Mouse (Mus musculus) liver (tissue): ENCODE data around the gene Necab2.

ENCODE experiments used
- DNase-seq: peaks from one replicate; pipeline ENCODE4 v3.0.0-alpha.2; 2020; ENCODE audit warnings: mixed read lengths

The Necab2 gene

GRCm38 (mm10) chr8:119446211-119446989 is at the start of gene Necab2:
Gene Necab2, plus strand, starts transcription at chr8:119446719.
- DNase-seq = peak; percentile 79

GRCm38 (mm10) chr8:119398558-119398957 is 48.0 kb upstream of the Necab2 start:
- no peak for DNase-seq

- DNase-seq = no peak
Measured at GRCm38 (mm10) chr8:119399255-119399654, 47.3 kb upstream of the Necab2 start.

- no peak for DNase-seq
Measured at GRCm38 (mm10) chr8:119400122-119400671, 46.3 kb upstream of the Necab2 start.

GRCm38 (mm10) chr8:119400904-119401303 is 45.6 kb upstream of the Necab2 start:
- DNase-seq = no peak

GRCm38 (mm10) chr8:119403912-119404311 is 42.6 kb upstream of the Necab2 start:
- no peak for DNase-seq

GRCm38 (mm10) chr8:119404648-119405047 is 41.9 kb upstream of the Necab2 start:
- no peak for DNase-seq

GRCm38 (mm10) chr8:119408311-119408710 is 38.2 kb upstream of the Necab2 start:
- no peak for DNase-seq

GRCm38 (mm10) chr8:119412037-119412734 is 34.3 kb upstream of the Necab2 start:
- no peak for DNase-seq

- DNase-seq = peak; percentile 78
Measured at GRCm38 (mm10) chr8:119412735-119413498, 33.6 kb upstream of the Necab2 start.

- no peak for DNase-seq
Measured at GRCm38 (mm10) chr8:119413605-119414004, 32.9 kb upstream of the Necab2 start.

GRCm38 (mm10) chr8:119420318-119420717 is 26.2 kb upstream of the Necab2 start:
- DNase-seq = no peak

GRCm38 (mm10) chr8:119421603-119422122 is 24.9 kb upstream of the Necab2 start:
- no peak for DNase-seq

- DNase-seq = no peak
Measured at GRCm38 (mm10) chr8:119422123-119422711, 24.3 kb upstream of the Necab2 start.

- peak; percentile 34 for DNase-seq
Measured at GRCm38 (mm10) chr8:119423631-119424141, 22.8 kb upstream of the Necab2 start.

GRCm38 (mm10) chr8:119424199-119424733 is 22.3 kb upstream of the Necab2 start:
- no peak for DNase-seq

GRCm38 (mm10) chr8:119424740-119425139 is 21.8 kb upstream of the Necab2 start:
- no peak for DNase-seq

- peak; percentile 41 for DNase-seq
Measured at GRCm38 (mm10) chr8:119425533-119425932, 21.0 kb upstream of the Necab2 start.

GRCm38 (mm10) chr8:119426069-119426735 is 20.3 kb upstream of the Necab2 start:
- no peak for DNase-seq

- no peak for DNase-seq
Measured at GRCm38 (mm10) chr8:119427634-119428349, 18.7 kb upstream of the Necab2 start.

- DNase-seq = no peak
Measured at GRCm38 (mm10) chr8:119428350-119428740, 18.2 kb upstream of the Necab2 start.
